Mouse (Mus musculus) heart, postnatal 0 days (tissue): ENCODE measurements at regions not wholly inside any gene's neighbourhood (a gene's known extent, or its start where the extent isn't known, plus 50 kb on each side); places are given as distances from the start of the nearest gene placed in this dataset.

Source experiments
- CTCF ChIP-seq: IDR thresholded peaks from 2 replicates; pipeline ENCODE4 v1.5.1; 2016; ENCODE audit warnings: antibody characterized with exemption, control low read depth, low read depth
- EP300 ChIP-seq: IDR thresholded peaks from 2 replicates; pipeline ENCODE4 v1.6.1; 2016; ENCODE audit warnings: antibody characterized with exemption, low read depth

GRCm38 (mm10) chr17:14571143-14571542 is 122.9 kb downstream of the Thbs2 start:
- TF ChIP-seq CTCF (no peak), EP300 (no peak)
